Mouse (Mus musculus) cerebellum, adult 2 months (tissue): ENCODE results near the gene Rps15. TPM values are rescaled to one million over a fixed set of nuclear protein-coding genes. Genes with fewer than 3 reads are reported as not detected.
"Not testable (repeated sequence)": the region's sequence is repeated elsewhere in the genome, so short reads cannot be mapped to it uniquely, and the experiment has no call there.

Experiments
- DNase-seq, 2 experiments: peaks; one replicate each; pipeline ENCODE4 v3.0.0; 2021
- H3K27ac ChIP-seq: fragments of 200-500 bp; 2 replicates; pipeline ENCODE4 v1.5.1; 2012; ENCODE audit warnings: low read length, control low read depth, inconsistent platforms; ENCODE audit not compliant: insufficient read depth
- H3K27me3 ChIP-seq: fragments of 200-500 bp; 2 replicates; pipeline ENCODE4 v1.6.1; 2012; ENCODE audit warnings: inconsistent platforms, mild to moderate bottlenecking, low read length, moderate library complexity; ENCODE audit not compliant: control insufficient read depth, insufficient read depth
- H3K4me1 ChIP-seq: fragments of 200-500 bp; 2 replicates; pipeline ENCODE4 v1.6.1; 2011; ENCODE audit warnings: low read length; ENCODE audit not compliant: control insufficient read depth, insufficient read depth
- H3K4me3 ChIP-seq: fragments of 200-500 bp; replicated peaks from 2 replicates; pipeline ENCODE3; 2011; ENCODE audit warnings: mild to moderate bottlenecking, low read depth, low read length, control low read depth; ENCODE audit not compliant: insufficient read depth
- CTCF ChIP-seq: fragments of 200-500 bp; IDR thresholded peaks from 2 replicates; pipeline ENCODE4 v1.5.1; 2011; ENCODE audit warnings: low read depth, mild to moderate bottlenecking, control low read depth, low read length, moderate library complexity, borderline replicate concordance; ENCODE audit not compliant: insufficient read depth
- POLR2A ChIP-seq: fragments of 200-500 bp; IDR thresholded peaks from 2 replicates; pipeline ENCODE4 v1.6.1; 2011; ENCODE audit warnings: low read length, control low read depth, borderline replicate concordance; ENCODE audit not compliant: insufficient read depth
- WGBS: fragments of 180-500 bp; shearing (Covaris S2); methylation state at CpG from one replicate; pipeline ENCODE4 v1.1.7; 2018; 5-methylcytosine and 5-hydroxymethylcytosine counted together
- polyA plus RNA-seq: library from polyadenylated mRNA; depleted of rRNA; stranded (reverse); fragments of >200 nt; gene quantifications from 2 replicates; pipeline ENCODE4 v1.2.3, GENCODE M21; 2012; rRNA removed

Gene Rps15
- 1,303 and 1,454 TPM in 2 replicates for polyA plus RNA-seq

DNA sequence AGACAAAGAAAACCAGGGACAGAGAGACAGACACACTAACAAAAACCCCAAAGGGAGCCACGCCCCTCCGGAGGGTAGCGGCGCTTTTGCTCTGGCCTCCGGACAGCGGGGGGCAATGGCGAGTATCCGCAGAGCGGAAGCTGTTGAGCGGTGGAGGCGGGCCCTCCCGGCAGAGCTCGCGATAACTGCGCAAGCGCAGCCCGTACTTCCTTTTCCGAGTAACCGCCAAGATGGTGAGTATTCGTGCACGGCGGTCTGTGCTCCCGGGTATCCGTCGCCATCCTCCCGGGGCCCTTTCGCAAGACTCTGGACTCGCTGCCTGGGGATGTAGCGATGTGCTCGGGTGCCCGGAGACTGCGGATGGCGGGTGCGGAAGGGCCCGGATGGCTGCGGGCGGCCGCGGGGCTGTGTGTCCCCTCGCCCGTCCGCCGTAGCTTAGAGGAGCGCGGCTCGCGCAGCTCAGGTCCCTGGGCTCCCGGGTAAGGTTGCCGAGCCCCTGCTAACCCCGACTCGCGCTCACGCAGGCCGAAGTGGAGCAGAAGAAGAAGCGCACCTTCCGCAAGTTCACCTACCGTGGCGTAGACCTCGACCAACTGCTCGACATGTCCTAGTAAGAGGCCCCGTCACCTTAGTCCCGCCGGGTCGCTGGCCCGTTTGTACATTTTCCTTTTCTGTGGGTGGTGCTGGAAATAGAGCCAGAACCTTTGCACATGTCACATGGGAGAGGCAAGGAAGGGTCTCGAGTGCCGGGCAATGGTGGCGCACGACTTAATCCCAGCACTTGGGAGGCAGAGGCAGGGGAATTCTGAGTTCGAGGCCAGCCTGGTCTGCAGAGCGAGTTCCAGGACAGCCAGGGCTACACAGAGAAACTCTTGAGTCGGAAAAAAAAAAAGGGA is at the start of gene Rps15:
Rps15 (plus strand) TSS at position 203 of the 896 bp plus-strand sequence.
- TF ChIP-seq CTCF, result peak; percentile 42; the same call in 1 of the 2 replicates
- peak; percentile 97 for TF ChIP-seq POLR2A
- H3K27me3 ChIP-seq, result no peaks in the 10 kb centered on the region
- no peak within 1 kb of the TSS for H3K27ac ChIP-seq
- H3K4me1 ChIP-seq, result peaks cover 14% of the 10 kb centered on the region
- under 1% methylated on average over 72 of the region's 72 CpGs for WGBS
- DNase-seq, result peak; percentile 94 to 95
- peak within 1 kb of the TSS; percentile 91 for H3K4me3 ChIP-seq

DNA sequence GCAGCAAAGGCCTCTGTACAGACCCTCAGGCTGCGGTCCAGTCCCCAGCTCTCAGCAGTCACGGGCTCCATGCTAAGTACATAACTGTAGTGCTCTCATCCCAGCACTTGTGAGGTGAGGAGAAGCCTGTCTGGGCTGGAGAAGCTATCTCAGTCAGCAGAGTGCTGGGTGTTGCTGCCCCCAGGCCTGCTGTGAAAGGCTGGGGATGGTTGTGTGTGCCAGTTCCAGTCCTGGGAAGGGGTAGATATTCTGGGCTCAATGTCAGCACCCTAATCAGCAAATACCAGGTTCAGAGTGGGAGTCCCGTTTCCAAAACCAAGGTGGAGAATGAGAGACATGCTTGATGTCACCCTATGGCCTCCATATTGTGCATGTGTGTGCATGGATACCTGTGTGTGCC is 49.6 kb upstream of the Rps15 start:
- 87% methylated on average over 3 of the region's 3 CpGs for WGBS
- no peak overlapping the region for H3K4me3 ChIP-seq
- no peak for DNase-seq
- peaks cover 39% of the 10 kb centered on the region for H3K4me1 ChIP-seq
- no peak overlapping the region for H3K27ac ChIP-seq
- no peaks in the 10 kb centered on the region for H3K27me3 ChIP-seq
- no peak for TF ChIP-seq CTCF
- no peak for TF ChIP-seq POLR2A

DNA sequence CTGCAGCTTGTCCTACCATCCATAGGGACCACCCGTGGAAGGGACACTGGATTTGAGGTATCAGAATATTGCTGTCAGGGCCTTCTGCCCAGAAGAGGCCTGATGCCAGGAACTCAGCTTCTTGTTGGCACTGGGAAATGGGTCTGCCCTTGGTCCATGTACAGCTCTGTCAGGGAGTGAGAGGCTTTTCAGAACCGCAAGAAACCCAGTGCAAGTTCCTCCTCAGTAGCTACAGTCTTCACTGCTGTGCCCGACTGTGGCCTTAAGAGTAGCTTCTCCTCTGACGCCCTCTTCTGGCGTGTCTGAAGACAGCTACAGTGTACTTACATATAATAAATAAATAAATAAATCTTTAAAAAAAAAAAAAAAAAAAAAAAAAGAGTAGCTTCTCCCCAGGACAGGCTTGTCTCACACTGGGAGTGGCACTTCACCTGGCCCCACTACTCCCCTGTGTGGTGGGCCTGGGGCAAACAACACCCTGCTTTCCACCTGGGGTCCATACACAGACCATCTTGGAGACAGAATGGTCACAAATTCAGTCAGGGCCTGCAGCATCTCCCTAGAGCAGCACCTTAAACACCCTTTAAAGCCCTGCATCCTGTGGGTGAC is 47.4 kb upstream of the Rps15 start:
- DNase-seq, result peak; percentile 74 to 77
- 4% methylated on average over 5 of the region's 5 CpGs for WGBS
- TF ChIP-seq POLR2A, result no peak
- peak; percentile 46; the same call in 1 of the 2 replicates for TF ChIP-seq CTCF
- Histone ChIP-seq H3K27ac (no peak overlapping the region; the same call in 1 of the 2 replicates), H3K27me3 (no peaks in the 10 kb centered on the region), H3K4me3 (no peak overlapping the region), H3K4me1 (peaks cover 27% of the 10 kb centered on the region)

DNA sequence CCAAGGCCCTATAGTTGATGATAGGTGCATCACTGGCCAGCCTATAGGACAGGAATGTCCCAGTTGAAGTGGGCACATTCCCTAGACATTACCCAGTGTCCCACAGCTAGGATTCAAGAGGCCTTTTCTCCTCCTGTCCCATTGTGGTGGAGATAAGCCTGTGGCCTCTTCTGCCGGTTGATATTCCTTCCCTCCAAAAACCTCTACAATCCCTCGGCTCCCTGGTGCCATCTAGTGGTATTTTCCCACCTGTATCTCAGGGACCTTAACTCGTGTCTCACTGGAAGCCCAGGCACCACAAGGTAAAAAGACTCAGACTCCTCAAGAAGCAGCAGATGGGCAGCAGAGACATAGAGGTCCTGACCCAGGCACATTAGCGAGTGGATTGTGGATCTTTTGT is 46.7 kb upstream of the Rps15 start:
- under 1% methylated on average over 4 of the region's 4 CpGs for WGBS
- TF ChIP-seq POLR2A (no peak), CTCF (peak; percentile 83)
- Histone ChIP-seq H3K4me1 (peaks cover 31% of the 10 kb centered on the region), H3K27me3 (no peaks in the 10 kb centered on the region), H3K4me3 (no peak overlapping the region), H3K27ac (no peak overlapping the region)
- DNase-seq, result peak; percentile 86 to 87

DNA sequence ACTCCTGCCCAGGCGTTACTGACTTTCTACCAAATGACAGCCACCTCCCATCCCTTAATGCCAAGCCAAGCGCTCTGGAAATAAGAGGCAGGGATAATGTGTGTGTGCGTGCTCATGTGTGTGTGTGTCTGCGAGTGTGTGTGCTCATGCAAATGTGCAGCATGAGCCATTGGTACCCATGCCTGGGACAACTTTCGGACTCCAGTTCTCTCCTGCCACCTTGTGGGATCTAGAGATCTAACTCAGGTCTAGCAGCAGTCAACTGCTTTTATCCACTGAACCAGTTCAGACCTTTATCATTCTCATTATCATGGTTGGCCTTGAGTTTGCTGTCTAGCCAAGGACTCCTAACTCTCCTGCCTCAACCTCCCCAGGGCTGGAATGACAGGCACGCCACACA is 44.4 kb upstream of the Rps15 start:
- TF ChIP-seq CTCF (peak; percentile 31; the same call in 1 of the 2 replicates), POLR2A (no peak)

DNA sequence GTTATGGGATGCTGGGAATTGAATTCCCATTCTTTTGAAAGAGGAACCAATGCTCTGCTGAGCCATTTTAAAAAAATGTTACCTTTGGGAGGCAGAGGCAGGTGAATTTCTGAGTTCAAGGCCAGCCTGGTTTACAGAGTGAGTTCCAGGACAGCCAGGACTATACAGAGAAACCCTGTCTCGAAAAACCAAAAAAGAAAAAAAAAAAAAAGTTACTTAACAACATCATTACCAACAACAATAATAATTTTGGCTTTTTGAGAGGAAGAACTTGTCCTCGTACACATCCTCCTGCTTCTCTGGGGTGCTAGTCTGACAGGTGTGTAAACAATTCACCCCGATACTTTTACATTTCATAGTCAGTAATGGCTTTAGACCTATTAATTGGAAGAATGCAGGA is 43.8 kb upstream of the Rps15 start:
- not testable (repeated sequence) for H3K27me3 ChIP-seq, DNase-seq, H3K27ac ChIP-seq
- peaks cover 35% of the 10 kb centered on the region for H3K4me1 ChIP-seq
- peak overlapping the region; percentile 45 for H3K4me3 ChIP-seq
- 30% methylated on average over 3 of the region's 3 CpGs for WGBS

More for the DNA sequence above, 44.4 kb upstream of the Rps15 start:
- Histone ChIP-seq H3K27ac (no peak overlapping the region), H3K4me3 (no peak overlapping the region), H3K4me1 (peaks cover 34% of the 10 kb centered on the region), H3K27me3 (no peaks in the 10 kb centered on the region)
- WGBS, result 25% methylated on average over 6 of the region's 6 CpGs
- DNase-seq, result no peak

DNA sequence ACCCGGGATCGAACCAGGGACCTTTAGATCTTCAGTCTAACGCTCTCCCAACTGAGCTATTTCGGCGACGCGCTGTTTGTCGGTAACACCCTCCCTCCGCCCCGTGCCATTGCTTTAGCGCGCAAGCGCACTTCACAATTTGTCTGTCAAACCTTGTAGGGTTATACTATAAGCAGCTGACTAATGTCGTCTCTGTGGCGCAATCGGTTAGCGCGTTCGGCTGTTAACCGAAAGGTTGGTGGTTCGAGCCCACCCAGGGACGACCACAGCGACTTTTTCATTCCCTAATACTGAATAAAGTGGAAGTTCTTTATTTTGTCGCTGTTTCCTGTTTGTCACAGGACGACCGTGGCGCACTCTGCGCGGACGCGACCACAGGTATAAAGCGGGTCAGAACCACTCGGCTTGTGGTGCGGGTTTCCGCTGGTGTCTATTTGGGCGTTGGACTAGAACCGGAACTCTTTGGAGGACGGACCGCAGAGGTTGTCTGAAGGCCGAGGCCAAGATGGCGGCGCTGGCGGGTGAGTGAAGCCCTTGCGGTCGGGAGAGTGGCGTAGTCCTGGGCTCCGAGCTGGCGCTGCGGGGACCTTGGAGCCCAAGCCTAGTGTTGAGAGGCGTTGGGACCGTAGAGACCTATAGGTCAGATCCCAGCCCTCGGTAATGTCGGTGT is 43.1 kb upstream of the Rps15 start, which contains the start of gene Ndufs7:
Ndufs7 (plus strand) TSS at position 151 of the 670 bp plus-strand sequence.
- H3K27me3 ChIP-seq, result no peaks in the 10 kb centered on the region
- TF ChIP-seq POLR2A (peak; percentile 95), CTCF (no peak)
- peak; percentile 96 to 99 for DNase-seq
- peak within 1 kb of the TSS; percentile 92 for H3K27ac ChIP-seq
- peak within 1 kb of the TSS; percentile 80 for H3K4me3 ChIP-seq
- peaks cover 35% of the 10 kb centered on the region for H3K4me1 ChIP-seq
- WGBS, result under 1% methylated on average over 53 of the region's 53 CpGs
